Mouse (Mus musculus): ENCODE data around the gene 1600014C23Rik. TPM values are rescaled to one million over a fixed set of nuclear protein-coding genes. Genes with fewer than 3 reads are reported as not detected.

1600014C23Rik gene
- total RNA-seq (2015; ENCODE audit: low replicate concordance) (not detected in 2 replicates), total RNA-seq (2017; ENCODE audit: low replicate concordance) (not detected in 2 replicates)

- no peak for ATAC-seq (replicated peaks; ENCODE audit: low FRiP score, poor library complexity, severe bottlenecking)
Measured at GRCm38 (mm10) chr17:45733735-45734301, at the start of gene 1600014C23Rik. Gene 1600014C23Rik, minus strand, starts transcription at chr17:45733844.

- no peak for ATAC-seq (replicated peaks; ENCODE audit: low FRiP score, poor library complexity, severe bottlenecking)
Measured at GRCm38 (mm10) chr17:45778446-45778845, 44.8 kb upstream of the 1600014C23Rik start.

- no peak for ATAC-seq (replicated peaks; ENCODE audit: low FRiP score, poor library complexity, severe bottlenecking)
Measured at GRCm38 (mm10) chr17:45777431-45777830, 43.8 kb upstream of the 1600014C23Rik start.

GRCm38 (mm10) chr17:45776185-45776584 lies 42.5 kb upstream of the 1600014C23Rik start:
- ATAC-seq (replicated peaks; ENCODE audit: low FRiP score, poor library complexity, severe bottlenecking): no peak

DNA sequence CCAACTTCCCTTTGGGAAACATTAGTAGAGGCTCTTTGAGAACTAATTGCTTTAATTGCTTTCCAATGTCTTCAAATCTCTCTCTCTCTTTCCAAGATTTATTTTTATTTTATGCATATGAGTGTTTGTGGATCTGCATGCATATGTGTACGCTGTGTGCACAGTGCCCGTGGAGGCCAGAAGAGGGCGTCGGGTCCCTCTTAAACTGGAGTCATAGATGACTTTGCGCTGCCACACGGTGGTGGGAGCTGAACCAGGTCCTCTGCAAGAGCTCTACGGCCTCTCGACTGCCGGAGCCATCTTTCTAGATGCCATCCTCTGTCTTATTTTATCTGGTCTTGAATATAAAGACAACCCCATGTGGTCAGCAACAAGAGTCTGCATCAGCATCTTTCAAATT lies 41.8 kb upstream of the 1600014C23Rik start:
- ATAC-seq (replicated peaks; ENCODE audit: low FRiP score, poor library complexity, severe bottlenecking): no peak

- no peak for ATAC-seq (replicated peaks; ENCODE audit: low FRiP score, poor library complexity, severe bottlenecking)
Measured at GRCm38 (mm10) chr17:45772566-45772965, 38.9 kb upstream of the 1600014C23Rik start.

GRCm38 (mm10) chr17:45772096-45772495 lies 38.5 kb upstream of the 1600014C23Rik start:
- no peak for ATAC-seq (replicated peaks; ENCODE audit: low FRiP score, poor library complexity, severe bottlenecking)

GRCm38 (mm10) chr17:45770441-45770840 lies 36.8 kb upstream of the 1600014C23Rik start:
- no peak for ATAC-seq (replicated peaks; ENCODE audit: low FRiP score, poor library complexity, severe bottlenecking)

- ATAC-seq (replicated peaks; ENCODE audit: low FRiP score, poor library complexity, severe bottlenecking): no peak
Measured at GRCm38 (mm10) chr17:45769821-45770220, 36.2 kb upstream of the 1600014C23Rik start.

GRCm38 (mm10) chr17:45767536-45768146 lies 34.0 kb upstream of the 1600014C23Rik start:
- ATAC-seq (replicated peaks; ENCODE audit: low FRiP score, poor library complexity, severe bottlenecking): no peak

DNA sequence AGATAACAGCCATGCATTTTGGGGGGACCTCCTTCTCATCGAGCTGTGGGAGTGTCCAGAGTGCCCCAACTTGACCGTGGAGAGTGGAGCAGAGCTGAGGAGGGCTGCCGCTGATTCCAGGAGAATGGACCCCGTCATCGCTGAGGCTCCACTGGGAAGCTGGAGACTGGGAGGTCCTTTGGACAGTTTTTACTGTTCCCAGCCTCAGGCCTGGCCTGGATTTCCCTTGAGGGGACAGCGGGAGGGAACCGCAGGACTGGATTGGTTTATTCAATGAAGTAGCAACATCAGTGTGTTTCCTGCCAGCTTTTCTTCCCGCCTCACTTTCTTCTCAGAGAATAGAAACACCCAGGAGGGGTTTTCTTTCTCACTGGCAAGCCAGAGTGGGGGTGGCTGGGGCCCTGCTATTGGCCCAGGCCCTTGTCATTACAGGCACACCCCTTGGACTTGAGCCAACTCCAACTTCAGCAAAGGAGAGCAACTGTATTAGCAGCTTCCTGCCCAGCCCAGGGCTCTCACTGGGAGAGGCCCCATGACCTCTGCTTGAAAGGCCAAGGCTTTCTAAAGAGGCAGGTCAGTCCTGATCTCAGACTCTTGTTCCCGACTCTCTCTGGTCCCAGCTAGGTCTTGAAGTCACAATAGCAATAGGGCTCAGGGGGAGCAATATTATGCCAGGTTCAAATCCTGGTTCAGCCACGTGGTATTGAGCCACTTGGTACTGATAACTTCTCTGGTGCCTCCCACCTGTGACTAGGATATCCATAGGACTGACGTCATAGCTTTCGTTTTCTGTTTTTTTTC lies 33.3 kb upstream of the 1600014C23Rik start:
- ATAC-seq (replicated peaks; ENCODE audit: low FRiP score, poor library complexity, severe bottlenecking): no peak

- ATAC-seq (replicated peaks; ENCODE audit: low FRiP score, poor library complexity, severe bottlenecking): no peak
Measured at GRCm38 (mm10) chr17:45765914-45766313, 32.3 kb upstream of the 1600014C23Rik start.

DNA sequence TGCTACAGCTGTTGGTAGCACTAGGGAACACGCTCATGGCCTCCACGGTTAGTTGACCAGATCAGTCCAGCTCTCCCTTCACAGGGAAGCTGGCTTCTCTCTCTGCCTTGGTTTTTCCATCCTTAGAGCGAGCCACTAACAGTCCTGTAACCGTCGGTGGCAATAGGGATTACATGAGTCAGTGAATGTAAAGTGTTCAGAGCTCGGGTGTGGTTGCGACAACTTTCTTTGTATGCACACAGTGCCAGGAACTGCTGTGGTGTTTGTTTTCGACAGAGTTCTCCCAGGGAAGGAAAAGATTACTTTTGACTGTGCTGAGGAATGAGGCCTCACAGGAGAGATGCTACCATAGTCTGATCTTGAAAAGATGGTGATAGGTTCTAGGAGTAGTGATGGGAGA lies 29.5 kb upstream of the 1600014C23Rik start:
- ATAC-seq (replicated peaks; ENCODE audit: low FRiP score, poor library complexity, severe bottlenecking): no peak

DNA sequence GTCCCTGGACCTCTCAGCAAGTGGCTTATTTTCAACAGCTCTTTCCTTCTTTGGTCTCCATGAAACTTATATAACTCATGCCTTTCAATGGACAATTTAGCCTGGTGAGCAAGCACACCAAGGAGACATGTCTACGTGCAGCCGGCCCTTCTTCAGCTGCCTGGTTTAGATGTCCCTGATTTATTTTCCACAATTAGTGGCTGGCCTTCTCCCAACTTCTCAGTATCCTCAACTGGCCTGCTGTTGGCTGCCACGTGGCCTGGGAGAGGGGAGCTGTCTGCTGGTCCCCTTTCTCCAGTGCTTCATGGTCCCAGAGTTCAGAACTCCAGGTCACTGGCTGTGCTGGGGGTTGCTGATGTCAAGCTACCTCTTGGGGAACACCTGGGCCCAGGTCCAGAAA lies 28.3 kb upstream of the 1600014C23Rik start:
- no peak for ATAC-seq (replicated peaks; ENCODE audit: low FRiP score, poor library complexity, severe bottlenecking)

DNA sequence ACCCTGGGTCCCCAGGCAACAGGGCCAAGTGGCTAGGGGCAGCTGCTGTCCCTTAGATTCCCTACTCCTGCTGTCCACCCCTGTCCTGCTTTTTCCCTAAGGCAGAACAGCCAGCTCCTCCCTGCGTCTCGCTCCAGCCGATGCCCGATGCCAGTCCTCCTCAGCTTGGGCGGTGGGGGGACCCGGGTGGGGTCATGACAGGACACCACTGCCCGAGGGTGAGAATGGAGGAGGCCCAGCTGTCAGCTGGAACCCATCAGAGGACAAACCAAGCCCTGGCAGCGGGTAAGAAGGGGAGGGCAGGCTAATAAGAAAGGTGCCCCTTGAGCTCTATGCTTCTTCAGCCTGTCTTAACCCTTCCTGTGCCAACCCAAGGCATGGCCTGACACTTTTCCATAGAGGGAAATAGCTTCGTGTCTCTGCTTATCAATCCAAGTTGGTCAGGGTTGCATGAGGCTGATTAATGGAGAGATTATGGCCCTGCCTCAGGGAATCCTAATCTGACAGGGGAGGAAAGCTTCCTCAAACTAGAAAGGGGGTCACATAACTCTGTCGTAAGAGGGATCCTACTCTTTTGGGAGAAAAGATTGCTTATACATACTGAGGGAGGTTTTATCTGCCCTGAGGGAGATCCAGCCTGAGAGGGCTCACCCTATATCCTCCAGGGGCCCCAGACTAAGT lies 27.5 kb upstream of the 1600014C23Rik start:
- no peak for ATAC-seq (replicated peaks; ENCODE audit: low FRiP score, poor library complexity, severe bottlenecking)

GRCm38 (mm10) chr17:45759751-45760150 lies 26.1 kb upstream of the 1600014C23Rik start:
- no peak for ATAC-seq (replicated peaks; ENCODE audit: low FRiP score, poor library complexity, severe bottlenecking)

- ATAC-seq (replicated peaks; ENCODE audit: low FRiP score, poor library complexity, severe bottlenecking): no peak
Measured at GRCm38 (mm10) chr17:45758808-45759207, 25.2 kb upstream of the 1600014C23Rik start.

DNA sequence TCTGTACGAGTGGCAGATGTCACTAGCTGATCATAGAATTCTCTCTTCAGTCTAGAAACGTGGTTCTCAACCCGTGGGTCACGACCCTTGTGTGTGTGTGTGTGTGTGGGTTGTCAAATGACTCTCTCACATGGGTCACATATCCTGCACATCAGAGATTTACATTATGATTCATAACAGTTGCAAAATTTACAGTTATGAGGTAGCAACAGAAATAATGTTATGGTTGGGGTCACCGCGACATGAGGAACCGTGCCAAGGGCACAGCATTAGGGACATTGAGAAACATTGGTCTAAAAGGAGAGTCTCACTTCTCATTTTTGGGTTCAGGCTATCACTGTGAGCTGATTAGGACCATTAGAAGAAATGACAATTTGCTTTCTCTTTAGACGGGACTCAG lies 24.3 kb upstream of the 1600014C23Rik start:
- ATAC-seq (replicated peaks; ENCODE audit: low FRiP score, poor library complexity, severe bottlenecking): no peak

DNA sequence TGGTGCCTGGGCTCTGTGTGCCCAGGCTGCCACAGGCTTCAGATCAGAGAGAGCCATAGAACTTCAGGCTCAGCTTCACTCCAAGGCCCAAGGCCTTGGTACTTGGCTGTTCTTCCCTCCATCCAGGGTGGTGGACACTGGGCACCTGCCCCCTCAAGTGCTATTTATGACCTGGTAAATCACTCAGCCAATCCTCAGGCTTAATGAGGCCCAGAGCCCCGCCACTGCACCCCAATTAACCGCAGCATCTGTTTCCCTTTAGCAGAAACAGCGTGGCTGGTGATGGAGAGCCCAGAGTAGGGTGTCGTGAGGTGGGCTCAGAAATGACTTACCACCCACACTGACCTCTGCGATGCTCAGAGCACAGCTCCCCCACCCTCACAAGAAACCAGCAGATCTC lies 23.2 kb upstream of the 1600014C23Rik start:
- ATAC-seq (replicated peaks; ENCODE audit: low FRiP score, poor library complexity, severe bottlenecking): no peak

DNA sequence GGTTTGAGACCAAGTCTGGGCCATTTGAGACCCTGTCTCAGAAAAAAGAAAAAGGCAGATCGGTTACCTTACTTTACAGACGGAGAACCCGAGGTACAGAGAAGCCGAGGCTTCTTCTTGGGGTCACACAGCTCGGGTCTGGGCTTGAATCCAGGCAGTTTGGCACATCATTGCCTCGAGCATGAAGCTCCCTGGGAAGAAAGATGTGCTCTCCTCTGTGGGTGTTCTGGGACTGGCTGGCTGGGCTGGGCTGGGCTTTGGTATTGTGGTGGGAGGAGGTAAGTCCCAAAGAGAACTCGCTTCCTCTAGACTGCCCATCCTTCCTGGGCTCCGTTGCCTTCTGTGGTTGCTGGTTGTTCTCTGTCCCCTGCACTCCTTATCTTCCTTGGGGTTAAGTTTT lies 22.7 kb upstream of the 1600014C23Rik start:
- ATAC-seq (replicated peaks; ENCODE audit: low FRiP score, poor library complexity, severe bottlenecking): no peak

Data from erythroblast, adult 5-6 weeks (primary cell).